Mouse (Mus musculus) neural tube, embryonic 14.5 days (tissue): ENCODE results near the gene Akap13. TPM values are rescaled to one million over a fixed set of nuclear protein-coding genes. Genes with fewer than 3 reads are reported as not detected.

Experiments used
- ATAC-seq: fragments of 200-750 bp; cut with Nextera tagmentation; 2 replicates; pipeline ENCODE4 v1.8.0; 2017; ENCODE audit warnings: low read depth, mild to moderate bottlenecking, moderate TSS enrichment, moderate library complexity
- H3K27ac ChIP-seq: fragments of 300-500 bp; sonication (generic); 2 replicates; pipeline ENCODE4 v1.5.1; 2014; ENCODE audit warnings: low read depth, mild to moderate bottlenecking, control low read depth, low read length, moderate library complexity, mixed read lengths
- H3K27me3 ChIP-seq: fragments of 300-500 bp; sonication (generic); 2 replicates; pipeline ENCODE4 v1.6.1; 2014; ENCODE audit warnings: low read length; ENCODE audit not compliant: control insufficient read depth, insufficient read depth
- H3K36me3 ChIP-seq: fragments of 300-500 bp; sonication (generic); 2 replicates; pipeline ENCODE4 v1.6.1; 2014; ENCODE audit warnings: low read length, mixed read lengths; ENCODE audit not compliant: control insufficient read depth, insufficient read depth
- H3K4me1 ChIP-seq: fragments of 300-500 bp; sonication (generic); 2 replicates; pipeline ENCODE4 v1.6.1; 2014; ENCODE audit warnings: low read length; ENCODE audit not compliant: control insufficient read depth, insufficient read depth
- H3K4me2 ChIP-seq: fragments of 300-500 bp; sonication (generic); 2 replicates; pipeline ENCODE4 v1.6.1; 2014; ENCODE audit warnings: mild to moderate bottlenecking, low read depth, low read length, control low read depth
- H3K4me3 ChIP-seq: fragments of 300-500 bp; sonication (generic); 2 replicates; pipeline ENCODE4 v1.5.1; 2014; ENCODE audit warnings: low read depth, low read length, control low read depth, mixed read lengths
- H3K9ac ChIP-seq: fragments of 300-500 bp; sonication (generic); replicated peaks from 2 replicates; pipeline ENCODE4 v1.6.1; 2014; ENCODE audit warnings: low read depth, mild to moderate bottlenecking, control low read depth, low read length, mixed read lengths
- H3K9me3 ChIP-seq: fragments of 300-500 bp; sonication (generic); 2 replicates; pipeline ENCODE4 v1.6.1; 2016; ENCODE audit warnings: low read length; ENCODE audit not compliant: control insufficient read depth
- WGBS: fragments of 180-500 bp; shearing (Covaris S2); extraction: QIAGEN DNeasy Blood & Tissue Kit; methylation state at CpG from one replicate; pipeline ENCODE4 v1.1.7; 2014; 5-methylcytosine and 5-hydroxymethylcytosine counted together
- microRNA-seq: library from miRNA; unstranded; fragments of <30 nt; microRNA quantifications from one replicate; pipeline ENCODE4, GENCODE M21; 2016
- polyA plus RNA-seq: library from polyadenylated mRNA; unstranded; fragments of >200 nt; fragmentation: Nextera tagmentation; extraction: Ambion mirVana; gene quantifications from 2 replicates; pipeline ENCODE4 v1.2.1, GENCODE M21; 2014

The Akap13 gene
- polyA plus RNA-seq, 1 experiment from 2014 or later = 19.8 TPM

- Histone ChIP-seq H3K4me3 (no peak overlapping the region), H3K27me3 (no peaks in the 10 kb centered on the region), H3K9me3 (no peaks in the 10 kb centered on the region), H3K27ac (no peak overlapping the region), H3K9ac (no peak overlapping the region), H3K4me1 (no peaks in the 10 kb centered on the region), H3K4me2 (no peak overlapping the region), H3K36me3 (no peaks in the 10 kb centered on the region)
- WGBS = 84% methylated on average over 4 of the region's 4 CpGs
- ATAC-seq = no peak
Observed at GRCm38 (mm10) chr7:75800530-75800929, 345.2 kb downstream of the Akap13 start.

GRCm38 (mm10) chr7:75801022-75801421 is 345.7 kb downstream of the Akap13 start:
- no peak for ATAC-seq
- H3K9me3 ChIP-seq = no peaks in the 10 kb centered on the region
- no peak overlapping the region for H3K4me2 ChIP-seq
- no peak overlapping the region for H3K27ac ChIP-seq
- no peak overlapping the region for H3K9ac ChIP-seq
- no peaks in the 10 kb centered on the region for H3K27me3 ChIP-seq
- H3K36me3 ChIP-seq = no peaks in the 10 kb centered on the region
- no peak overlapping the region for H3K4me3 ChIP-seq
- H3K4me1 ChIP-seq = no peaks in the 10 kb centered on the region
- WGBS = 93% methylated on average over 3 of the region's 3 CpGs

GRCm38 (mm10) chr7:75801621-75802358 is 346.5 kb downstream of the Akap13 start:
- Histone ChIP-seq H3K9me3 (no peaks in the 10 kb centered on the region), H3K4me1 (no peaks in the 10 kb centered on the region), H3K9ac (no peak overlapping the region), H3K36me3 (no peaks in the 10 kb centered on the region), H3K4me2 (no peak overlapping the region), H3K27ac (no peak overlapping the region), H3K4me3 (no peak overlapping the region), H3K27me3 (no peaks in the 10 kb centered on the region)
- 90% methylated on average over 5 of the region's 5 CpGs for WGBS
- ATAC-seq = no peak

- WGBS = 74% methylated on average over 3 of the region's 3 CpGs
Observed at GRCm38 (mm10) chr7:75802887-75803286, 347.6 kb downstream of the Akap13 start.

More at GRCm38 (mm10) chr7:75802887-75803286, 347.6 kb downstream of the Akap13 start:
- Histone ChIP-seq H3K27me3 (no peaks in the 10 kb centered on the region), H3K9ac (no peak overlapping the region), H3K4me2 (no peak overlapping the region), H3K27ac (no peak overlapping the region), H3K4me3 (no peak overlapping the region), H3K4me1 (no peaks in the 10 kb centered on the region), H3K9me3 (no peaks in the 10 kb centered on the region), H3K36me3 (no peaks in the 10 kb centered on the region)
- ATAC-seq = no peak

Small RNA genes within 50 kb of the gene (microRNA-seq; reads per million reads assigned to microRNA genes)
- not detected for gene Gm23251

Other genes with a start within 250 kb of the Akap13 start
- gene Sv2b, start 146.3 kb upstream of the Akap13 start, polyA plus RNA-seq = 18.9 and 20.6 TPM in 2 replicates